Mouse (Mus musculus): ENCODE measurements around the gene Cryba2.

GRCm38 (mm10) chr1:74926721-74927120 is 33.8 kb upstream of the Cryba2 start:
- TF ChIP-seq POLR2A (IDR thresholded peaks at IDR 0.05; ENCODE audit: insufficient read length, low read depth) (no peak), TCF3 (IDR thresholded peaks at IDR 0.05; ENCODE audit: insufficient read length, low read depth) (no peak), MAX (IDR thresholded peaks at IDR 0.05; ENCODE audit: low read depth) (no peak), USF1 (IDR thresholded peaks at IDR 0.05; ENCODE audit: low read depth) (no peak), POLR2AphosphoS2 (IDR thresholded peaks at IDR 0.05; ENCODE audit: insufficient read length, low read depth) (no peak), E2F4 (IDR thresholded peaks at IDR 0.05; ENCODE audit: insufficient read depth) (no peak)

Data from myocyte (in vitro differentiated cells).